Mouse (Mus musculus) adrenal gland, adult 10 weeks (tissue): ENCODE results near the gene Rap1gap. TPM values are rescaled to one million over a fixed set of nuclear protein-coding genes. Genes with fewer than 3 reads are reported as not detected.

Experiments used
- polyA plus RNA-seq: library from polyadenylated mRNA; stranded (reverse); fragments of 350-450 nt; fragmentation: Illumina TruSeq; extraction: RNeasy Lipid Tissue Mini Kit (QIAGEN cat#74804); gene quantifications from one replicate; pipeline ENCODE4 v1.2.3, GENCODE M21; 2014; ENCODE audit warnings: low read depth, low replicate concordance

Gene Rap1gap
- 2.2 TPM for polyA plus RNA-seq

DNA sequence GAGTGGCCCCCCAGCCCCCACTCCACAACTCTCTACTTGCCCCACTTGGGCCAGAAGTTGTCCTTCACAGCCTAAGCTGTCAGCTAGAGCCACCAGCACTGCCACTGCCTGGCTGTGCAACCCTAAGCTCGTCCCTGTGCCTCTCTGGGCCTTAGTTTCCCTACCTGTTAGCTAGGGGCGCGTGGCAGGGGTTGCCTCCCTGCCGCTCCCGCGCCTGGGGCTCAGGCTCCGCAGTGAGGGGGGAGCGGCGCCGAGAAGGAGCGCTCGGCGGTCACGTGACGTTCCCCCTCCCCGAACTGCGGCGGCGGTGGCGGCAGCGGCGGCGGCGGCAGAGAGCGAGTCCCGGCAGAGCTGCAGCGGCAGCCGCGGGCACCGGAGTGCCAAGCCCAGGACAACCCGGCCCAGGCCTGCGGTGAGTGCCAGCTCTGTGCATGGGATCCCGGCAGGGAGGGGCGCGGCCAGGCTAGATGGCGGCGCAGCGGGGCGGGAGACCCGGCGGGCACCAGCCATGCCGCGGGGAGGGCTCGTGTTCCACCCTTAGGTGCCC lies at the start of gene Rap1gap:
Rap1gap (plus strand) TSS at position 294 of the 547 bp plus-strand sequence.

Other genes starting within 250 kb of the Rap1gap start
- gene Cela3b, start 234.2 kb upstream of the Rap1gap start, polyA plus RNA-seq = 0.70 TPM
- not detected for gene 1700013G24Rik, start 211.4 kb upstream of the Rap1gap start, polyA plus RNA-seq
- gene Hspg2, start 196.0 kb upstream of the Rap1gap start, polyA plus RNA-seq = 0.23 TPM
- not detected for gene Ldlrad2, start 90.2 kb upstream of the Rap1gap start, polyA plus RNA-seq
- gene Usp48, start 71.0 kb upstream of the Rap1gap start, polyA plus RNA-seq = 89.7 TPM
- 0.87 TPM for gene Alpl, start 131.7 kb downstream of the Rap1gap start, polyA plus RNA-seq
- gene Ece1, start 197.5 kb downstream of the Rap1gap start, polyA plus RNA-seq = 29.3 TPM